Mouse (Mus musculus) embryonic facial prominence, embryonic 12.5 days (tissue): ENCODE measurements at regions not wholly inside any gene's neighbourhood (a gene's known extent, or its start where the extent isn't known, plus 50 kb on each side); places are given as distances from the start of the nearest gene placed in this dataset.

Source experiments
- ATAC-seq: fragments of 200-750 bp; cut with Nextera tagmentation; 2 replicates; pipeline ENCODE4 v1.8.0; 2017; ENCODE audit not compliant: insufficient number of reproducible peaks, insufficient read depth, low FRiP score, low TSS enrichment
- H3K27ac ChIP-seq: fragments of 300-500 bp; sonication (generic); 2 replicates; pipeline ENCODE4 v1.5.1; 2016; ENCODE audit warnings: mild to moderate bottlenecking
- H3K27me3 ChIP-seq: fragments of 300-500 bp; sonication (generic); 2 replicates; pipeline ENCODE4 v1.6.1; 2016; ENCODE audit warnings: mild to moderate bottlenecking, moderate library complexity
- H3K36me3 ChIP-seq: fragments of 300-500 bp; sonication (generic); 2 replicates; pipeline ENCODE4 v1.6.1; 2016; ENCODE audit warnings: mild to moderate bottlenecking
- H3K4me1 ChIP-seq: fragments of 300-500 bp; sonication (generic); 2 replicates; pipeline ENCODE4 v1.6.1; 2016
- H3K4me2 ChIP-seq: fragments of 300-500 bp; sonication (generic); replicated peaks from 2 replicates; pipeline ENCODE4 v1.6.1; 2016; ENCODE audit warnings: mild to moderate bottlenecking, moderate library complexity
- H3K4me3 ChIP-seq: fragments of 300-500 bp; sonication (generic); 2 replicates; pipeline ENCODE4 v1.5.1; 2016; ENCODE audit warnings: mild to moderate bottlenecking
- H3K9ac ChIP-seq: fragments of 300-500 bp; sonication (generic); 2 replicates; pipeline ENCODE4 v1.6.1; 2016; ENCODE audit warnings: mild to moderate bottlenecking, moderate library complexity
- H3K9me3 ChIP-seq: fragments of 300-500 bp; sonication (generic); 2 replicates; pipeline ENCODE4 v1.6.1; 2016; ENCODE audit warnings: mild to moderate bottlenecking, moderate library complexity
- WGBS: fragments of 180-500 bp; shearing (Covaris S2); methylation state at CpG from one replicate; pipeline ENCODE4 v1.1.7; 2016; 5-methylcytosine and 5-hydroxymethylcytosine counted together

GRCm38 (mm10) chr16:63371275-63371674, 492.7 kb downstream of the Epha3 start:
- WGBS = 65% methylated on average over 5 of the region's 5 CpGs
- H3K27ac ChIP-seq = no peak overlapping the region
- no peaks in the 10 kb centered on the region for H3K4me1 ChIP-seq
- no peaks in the 10 kb centered on the region for H3K36me3 ChIP-seq
- H3K4me2 ChIP-seq = no peak overlapping the region
- no peak overlapping the region for H3K9ac ChIP-seq
- H3K9me3 ChIP-seq = no peaks in the 10 kb centered on the region
- no peaks in the 10 kb centered on the region for H3K27me3 ChIP-seq
- no peak overlapping the region for H3K4me3 ChIP-seq
- ATAC-seq = no peak

GRCm38 (mm10) chr16:63404976-63405375, 459.0 kb downstream of the Epha3 start:
- Histone ChIP-seq H3K4me2 (no peak overlapping the region), H3K27me3 (no peaks in the 10 kb centered on the region), H3K4me3 (no peak overlapping the region), H3K9me3 (no peaks in the 10 kb centered on the region), H3K9ac (no peak overlapping the region), H3K27ac (no peak overlapping the region), H3K4me1 (no peaks in the 10 kb centered on the region), H3K36me3 (no peaks in the 10 kb centered on the region)
- 62% methylated on average over 1 of the region's 1 CpGs for WGBS
- ATAC-seq = no peak

GRCm38 (mm10) chr16:63412656-63413055, 451.3 kb downstream of the Epha3 start:
- no peaks in the 10 kb centered on the region for H3K27me3 ChIP-seq
- no peaks in the 10 kb centered on the region for H3K9me3 ChIP-seq
- H3K36me3 ChIP-seq = no peaks in the 10 kb centered on the region
- H3K4me3 ChIP-seq = no peak overlapping the region
- no peaks in the 10 kb centered on the region for H3K4me1 ChIP-seq
- H3K4me2 ChIP-seq = no peak overlapping the region
- 74% methylated on average over 1 of the region's 1 CpGs for WGBS
- ATAC-seq = no peak
- H3K9ac ChIP-seq = no peak overlapping the region
- H3K27ac ChIP-seq = no peak overlapping the region

GRCm38 (mm10) chr16:63452301-63452700, 411.7 kb downstream of the Epha3 start:
- Histone ChIP-seq H3K27me3 (no peaks in the 10 kb centered on the region), H3K9me3 (no peaks in the 10 kb centered on the region), H3K4me3 (no peak overlapping the region), H3K4me1 (no peaks in the 10 kb centered on the region), H3K4me2 (no peak overlapping the region), H3K36me3 (no peaks in the 10 kb centered on the region), H3K9ac (no peak overlapping the region), H3K27ac (no peak overlapping the region)
- ATAC-seq = no peak
- 42% methylated on average over 4 of the region's 4 CpGs for WGBS

GRCm38 (mm10) chr16:63466615-63467014, 397.4 kb downstream of the Epha3 start:
- H3K36me3 ChIP-seq = no peaks in the 10 kb centered on the region
- no peak overlapping the region for H3K9ac ChIP-seq
- 63% methylated on average over 4 of the region's 4 CpGs for WGBS
- H3K4me2 ChIP-seq = no peak overlapping the region
- H3K4me1 ChIP-seq = no peaks in the 10 kb centered on the region
- no peaks in the 10 kb centered on the region for H3K9me3 ChIP-seq
- H3K27ac ChIP-seq = no peak overlapping the region
- no peaks in the 10 kb centered on the region for H3K27me3 ChIP-seq
- ATAC-seq = no peak
- no peak overlapping the region for H3K4me3 ChIP-seq

GRCm38 (mm10) chr16:63468851-63469250, 395.1 kb downstream of the Epha3 start:
- Histone ChIP-seq H3K4me2 (no peak overlapping the region), H3K27ac (no peak overlapping the region), H3K9ac (no peak overlapping the region), H3K4me1 (no peaks in the 10 kb centered on the region), H3K4me3 (no peak overlapping the region), H3K27me3 (no peaks in the 10 kb centered on the region), H3K36me3 (no peaks in the 10 kb centered on the region), H3K9me3 (no peaks in the 10 kb centered on the region)
- ATAC-seq = no peak
- 95% methylated on average over 1 of the region's 1 CpGs for WGBS
